Mouse (Mus musculus) lung, adult 2 months (tissue): ENCODE data around the gene Fcgbp.

Experiments used
- CTCF ChIP-seq: fragments of 200-500 bp; IDR thresholded peaks from 2 replicates; pipeline ENCODE4 v1.5.1; 2011; ENCODE audit warnings: mild to moderate bottlenecking, low read length, control low read depth; ENCODE audit not compliant: insufficient read depth
- POLR2A ChIP-seq: fragments of 200-500 bp; IDR thresholded peaks from 2 replicates; pipeline ENCODE4 v1.6.1; 2011; ENCODE audit warnings: low read depth, mild to moderate bottlenecking, control low read depth, low read length, borderline replicate concordance; ENCODE audit errors: extremely low read depth

DNA sequence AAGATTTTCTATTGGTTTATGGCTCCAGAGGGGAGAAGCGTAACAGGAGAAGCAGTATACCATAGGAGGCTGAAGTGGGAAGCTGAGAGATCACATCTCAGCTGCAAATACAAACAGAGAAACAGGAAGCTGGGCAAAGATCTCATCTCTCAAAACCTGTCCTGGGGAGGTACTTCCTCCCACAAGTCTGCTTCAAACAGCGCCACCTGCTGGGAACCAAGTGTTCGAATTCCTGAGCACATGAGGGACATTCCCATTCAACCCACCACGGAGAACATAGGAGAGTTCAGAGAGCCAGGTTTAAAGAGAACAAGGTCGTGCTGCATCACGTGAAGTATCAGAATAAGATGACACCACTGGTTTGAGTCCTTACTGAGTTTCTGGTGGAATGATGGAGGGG lies 94.4 kb downstream of the Fcgbp start:
- TF ChIP-seq POLR2A (no peak), CTCF (no peak)
